Mouse (Mus musculus): Measurements from ENCODE around the gene Clybl. TPM values are rescaled to one million over a fixed set of nuclear protein-coding genes. Genes with fewer than 3 reads are reported as not detected.

The Clybl gene
- polyA plus RNA-seq, 1 experiment from 2014 or later, result 18.9 TPM

- Histone ChIP-seq H3K4me1 (ENCODE audit: control insufficient read depth, insufficient read depth, low read length) (no peaks in the 10 kb centered on the region), H3K9ac (ENCODE audit: low read length) (no peak overlapping the region), H3K27ac (ENCODE audit: low read depth, low read length) (no peak overlapping the region), H3K4me3 (ENCODE audit: low read depth, low read length) (no peak overlapping the region), H3K36me3 (ENCODE audit: control insufficient read depth, insufficient read depth, low read length) (no peaks in the 10 kb centered on the region), H3K27me3 (replicated peaks; ENCODE audit: control insufficient read depth, insufficient read depth, low read length) (no peaks in the 10 kb centered on the region), H3K9me3 (replicated peaks; ENCODE audit: control insufficient read depth, low read length) (0 out of 2 replicates have a peak, but pooled peaks cover 3% of the 10 kb centered on the region), H3K4me2 (ENCODE audit: low read length) (no peak overlapping the region)
- DNase-seq (ENCODE audit: low spot score) (no peak), ATAC-seq (no peak)
- WGBS, result 94% methylated on average over 4 of the region's 4 CpGs
Measured at GRCm38 (mm10) chr14:122217221-122217620, 35.7 kb downstream of the Clybl start.

- peaks cover 7% of the 10 kb centered on the region; the same call in 1 of the 2 replicates for H3K4me1 ChIP-seq (ENCODE audit: control insufficient read depth, insufficient read depth, low read length)
- H3K9me3 ChIP-seq (replicated peaks; ENCODE audit: control insufficient read depth, low read length), result 0 out of 2 replicates have a peak, but pooled peaks cover 3% of the 10 kb centered on the region
- no peak overlapping the region for H3K9ac ChIP-seq (ENCODE audit: low read length)
- WGBS, result 81% methylated on average over 10 of the region's 10 CpGs
- peaks cover 10% of the 10 kb centered on the region; the same call in 1 of the 2 replicates for H3K27me3 ChIP-seq (replicated peaks; ENCODE audit: control insufficient read depth, insufficient read depth, low read length)
- no peak overlapping the region for H3K4me3 ChIP-seq (ENCODE audit: low read depth, low read length)
- no peak overlapping the region for H3K27ac ChIP-seq (ENCODE audit: low read depth, low read length)
- no peaks in the 10 kb centered on the region for H3K36me3 ChIP-seq (ENCODE audit: control insufficient read depth, insufficient read depth, low read length)
- ATAC-seq (0 out of 2 replicates have a peak, but pooled peaks have one; percentile 3), DNase-seq (ENCODE audit: low spot score) (no peak)
- H3K4me2 ChIP-seq (ENCODE audit: low read length), result no peak overlapping the region
Measured at GRCm38 (mm10) chr14:122222934-122223374, 41.5 kb downstream of the Clybl start.

GRCm38 (mm10) chr14:122223461-122224102, 42.1 kb downstream of the Clybl start:
- DNase-seq (ENCODE audit: low spot score) (peak; percentile 96), ATAC-seq (peak; percentile 89)
- Histone ChIP-seq H3K36me3 (ENCODE audit: control insufficient read depth, insufficient read depth, low read length) (no peaks in the 10 kb centered on the region), H3K27ac (ENCODE audit: low read depth, low read length) (no peak overlapping the region), H3K27me3 (replicated peaks; ENCODE audit: control insufficient read depth, insufficient read depth, low read length) (peaks cover 10% of the 10 kb centered on the region; the same call in 1 of the 2 replicates), H3K4me1 (ENCODE audit: control insufficient read depth, insufficient read depth, low read length) (peaks cover 7% of the 10 kb centered on the region; the same call in 1 of the 2 replicates), H3K4me2 (ENCODE audit: low read length) (no peak overlapping the region), H3K9ac (ENCODE audit: low read length) (no peak overlapping the region), H3K4me3 (ENCODE audit: low read depth, low read length) (no peak overlapping the region), H3K9me3 (replicated peaks; ENCODE audit: control insufficient read depth, low read length) (0 out of 2 replicates have a peak, but pooled peaks cover 3% of the 10 kb centered on the region)
- WGBS, result 24% methylated on average over 9 of the region's 9 CpGs

GRCm38 (mm10) chr14:122224103-122224494, 42.6 kb downstream of the Clybl start:
- Histone ChIP-seq H3K27ac (ENCODE audit: low read depth, low read length) (no peak overlapping the region), H3K9me3 (replicated peaks; ENCODE audit: control insufficient read depth, low read length) (0 out of 2 replicates have a peak, but pooled peaks cover 3% of the 10 kb centered on the region), H3K27me3 (replicated peaks; ENCODE audit: control insufficient read depth, insufficient read depth, low read length) (peaks cover 10% of the 10 kb centered on the region; the same call in 1 of the 2 replicates), H3K4me3 (ENCODE audit: low read depth, low read length) (no peak overlapping the region), H3K36me3 (ENCODE audit: control insufficient read depth, insufficient read depth, low read length) (no peaks in the 10 kb centered on the region), H3K4me1 (ENCODE audit: control insufficient read depth, insufficient read depth, low read length) (peaks cover 9% of the 10 kb centered on the region; the same call in 1 of the 2 replicates), H3K4me2 (ENCODE audit: low read length) (no peak overlapping the region), H3K9ac (ENCODE audit: low read length) (no peak overlapping the region)
- 51% methylated on average over 6 of the region's 6 CpGs for WGBS
- ATAC-seq, result no peak
- DNase-seq (ENCODE audit: low spot score), result no peak

GRCm38 (mm10) chr14:122224501-122224928, 43.0 kb downstream of the Clybl start:
- no peak for ATAC-seq
- 0 out of 2 replicates have a peak overlapping the region, but pooled peaks have one; percentile 1 for H3K9ac ChIP-seq (ENCODE audit: low read length)
- H3K4me3 ChIP-seq (ENCODE audit: low read depth, low read length), result no peak overlapping the region
- 48% methylated on average over 8 of the region's 8 CpGs for WGBS
- 0 out of 2 replicates have a peak, but pooled peaks cover under 1% of the 10 kb centered on the region for H3K9me3 ChIP-seq (replicated peaks; ENCODE audit: control insufficient read depth, low read length)
- DNase-seq (ENCODE audit: low spot score), result peak; percentile 27
- no peaks in the 10 kb centered on the region for H3K36me3 ChIP-seq (ENCODE audit: control insufficient read depth, insufficient read depth, low read length)
- H3K27ac ChIP-seq (ENCODE audit: low read depth, low read length), result no peak overlapping the region
- H3K27me3 ChIP-seq (replicated peaks; ENCODE audit: control insufficient read depth, insufficient read depth, low read length), result peaks cover 13% of the 10 kb centered on the region; the same call in 1 of the 2 replicates
- H3K4me1 ChIP-seq (ENCODE audit: control insufficient read depth, insufficient read depth, low read length), result peaks cover 9% of the 10 kb centered on the region; the same call in 1 of the 2 replicates
- no peak overlapping the region for H3K4me2 ChIP-seq (ENCODE audit: low read length)

- Histone ChIP-seq H3K36me3 (ENCODE audit: control insufficient read depth, insufficient read depth, low read length) (no peaks in the 10 kb centered on the region), H3K4me3 (ENCODE audit: low read depth, low read length) (no peak overlapping the region), H3K27me3 (replicated peaks; ENCODE audit: control insufficient read depth, insufficient read depth, low read length) (peaks cover 19% of the 10 kb centered on the region; the same call in 1 of the 2 replicates), H3K27ac (ENCODE audit: low read depth, low read length) (peak overlapping the region; percentile 69; the same call in 1 of the 2 replicates), H3K4me2 (ENCODE audit: low read length) (peak overlapping the region; percentile 6), H3K4me1 (ENCODE audit: control insufficient read depth, insufficient read depth, low read length) (peaks cover 17% of the 10 kb centered on the region), H3K9ac (ENCODE audit: low read length) (no peak overlapping the region), H3K9me3 (replicated peaks; ENCODE audit: control insufficient read depth, low read length) (no peaks in the 10 kb centered on the region)
- WGBS, result 20% methylated on average over 7 of the region's 7 CpGs
- ATAC-seq (no peak), DNase-seq (ENCODE audit: low spot score) (no peak)
Measured at GRCm38 (mm10) chr14:122225479-122226132, 44.1 kb downstream of the Clybl start.

- Histone ChIP-seq H3K36me3 (ENCODE audit: control insufficient read depth, insufficient read depth, low read length) (no peaks in the 10 kb centered on the region), H3K9me3 (replicated peaks; ENCODE audit: control insufficient read depth, low read length) (no peaks in the 10 kb centered on the region), H3K4me3 (ENCODE audit: low read depth, low read length) (no peak overlapping the region), H3K27me3 (replicated peaks; ENCODE audit: control insufficient read depth, insufficient read depth, low read length) (peaks cover 19% of the 10 kb centered on the region; the same call in 1 of the 2 replicates), H3K4me1 (ENCODE audit: control insufficient read depth, insufficient read depth, low read length) (peaks cover 18% of the 10 kb centered on the region), H3K9ac (ENCODE audit: low read length) (no peak overlapping the region), H3K4me2 (ENCODE audit: low read length) (no peak overlapping the region), H3K27ac (ENCODE audit: low read depth, low read length) (peak overlapping the region; percentile 69; the same call in 1 of the 2 replicates)
- ATAC-seq (no peak), DNase-seq (ENCODE audit: low spot score) (peak; percentile 68)
- WGBS, result 22% methylated on average over 2 of the region's 2 CpGs
Measured at GRCm38 (mm10) chr14:122226133-122226515, 44.6 kb downstream of the Clybl start.

- Histone ChIP-seq H3K4me3 (ENCODE audit: low read depth, low read length) (no peak overlapping the region), H3K4me1 (ENCODE audit: control insufficient read depth, insufficient read depth, low read length) (peaks cover 18% of the 10 kb centered on the region), H3K36me3 (ENCODE audit: control insufficient read depth, insufficient read depth, low read length) (no peaks in the 10 kb centered on the region), H3K27me3 (replicated peaks; ENCODE audit: control insufficient read depth, insufficient read depth, low read length) (peaks cover 23% of the 10 kb centered on the region; the same call in 1 of the 2 replicates), H3K9me3 (replicated peaks; ENCODE audit: control insufficient read depth, low read length) (no peaks in the 10 kb centered on the region), H3K4me2 (ENCODE audit: low read length) (peak overlapping the region; percentile 32), H3K27ac (ENCODE audit: low read depth, low read length) (peak overlapping the region; percentile 69), H3K9ac (ENCODE audit: low read length) (no peak overlapping the region; the same call in 1 of the 2 replicates)
- WGBS, result 24% methylated on average over 22 of the region's 22 CpGs
- no peak for ATAC-seq
- DNase-seq (ENCODE audit: low spot score), result no peak
Measured at GRCm38 (mm10) chr14:122226666-122227453, 45.4 kb downstream of the Clybl start.
